Mouse (Mus musculus) kidney, adult 8-10 months (tissue): ENCODE data around the gene Ch25h.

Experiments used
- DNase-seq, 2 experiments: peaks; one replicate each; pipeline ENCODE4 v3.0.0; 2022

Ch25h gene

GRCm38 (mm10) chr19:34468216-34468615 lies 6.7 kb downstream of the Ch25h start:
- peak in 1 of 2 experiments; percentile 24 for DNase-seq

GRCm38 (mm10) chr19:34464453-34464852 lies 10.5 kb downstream of the Ch25h start:
- DNase-seq, result no peak

GRCm38 (mm10) chr19:34461451-34462019 lies 13.4 kb downstream of the Ch25h start:
- DNase-seq, result no peak

- no peak for DNase-seq
Measured at GRCm38 (mm10) chr19:34450784-34451370, 24.1 kb downstream of the Ch25h start.

- no peak for DNase-seq
Measured at GRCm38 (mm10) chr19:34448851-34449250, 26.1 kb downstream of the Ch25h start.

GRCm38 (mm10) chr19:34445410-34446012 lies 29.5 kb downstream of the Ch25h start:
- peak; percentile 2 to 28 for DNase-seq

- no peak for DNase-seq
Measured at GRCm38 (mm10) chr19:34444785-34445184, 30.2 kb downstream of the Ch25h start.

- peak; percentile 10 to 38 for DNase-seq
Measured at GRCm38 (mm10) chr19:34441979-34442378, 33.0 kb downstream of the Ch25h start.

- peak in 1 of 2 experiments; percentile 3 for DNase-seq
Measured at GRCm38 (mm10) chr19:34435197-34435611, 39.8 kb downstream of the Ch25h start.

- no peak for DNase-seq
Measured at GRCm38 (mm10) chr19:34431314-34431713, 43.6 kb downstream of the Ch25h start.

- DNase-seq, result no peak
Measured at GRCm38 (mm10) chr19:34423783-34424335, 51.1 kb downstream of the Ch25h start.
